Mouse (Mus musculus) heart, postnatal 10 days (tissue): ENCODE measurements around the gene Kirrel. TPM values are rescaled to one million over a fixed set of nuclear protein-coding genes. Genes with fewer than 3 reads are reported as not detected.

ENCODE experiments used
- DNase-seq, 2 experiments: peaks; one replicate each; pipeline ENCODE4 v3.0.0; 2021
- intact Hi-C: fragments of 180-260 bp; cut with DNase I; formaldehyde crosslinking; loops from one replicate; pipeline ENCODE4 v1.15.1; 2025
- total RNA-seq, 2 experiments: library from RNA; stranded (reverse); gene quantifications; 2 replicates each; pipeline ENCODE4 v1.2.3; 2021

The Kirrel gene
- total RNA-seq, 2 experiments from 2014 or later, result 12.8 to 14.8 TPM

- no peak for DNase-seq
- intact Hi-C loops, result loop anchor here (5.0 kb wide), 2 partner anchors 149 to 409 kb away; no protein-coding TSS in a partner anchor
Observed at GRCm38 (mm10) chr3:87093718-87094117, 80.8 kb downstream of the Kirrel start.

- intact Hi-C loops, result loop anchor here (1.0 to 5.0 kb wide), 3 partner anchors 85 to 412 kb away; no protein-coding TSS in a partner anchor
- DNase-seq, result peak; percentile 84 to 86
Observed at GRCm38 (mm10) chr3:87089694-87090565, 84.6 kb downstream of the Kirrel start.

- intact Hi-C loops, result no loop called here
- DNase-seq, result peak; percentile 26 to 37
Observed at GRCm38 (mm10) chr3:87087146-87087545, 87.4 kb downstream of the Kirrel start.

GRCm38 (mm10) chr3:87082235-87082634 is 92.3 kb downstream of the Kirrel start:
- intact Hi-C loops, result loop anchor here (2.0 kb wide), 1 partner anchor 49 kb away; no protein-coding TSS in a partner anchor

GRCm38 (mm10) chr3:87079751-87080150 is 94.8 kb downstream of the Kirrel start:
- no peak for DNase-seq
- intact Hi-C loops, result no loop called here

More at GRCm38 (mm10) chr3:87082235-87082634, 92.3 kb downstream of the Kirrel start:
- peak; percentile 57 to 79 for DNase-seq

- DNase-seq, result no peak
- intact Hi-C loops, result no loop called here
Observed at GRCm38 (mm10) chr3:87079301-87079700, 95.2 kb downstream of the Kirrel start.

GRCm38 (mm10) chr3:87077681-87078080 is 96.9 kb downstream of the Kirrel start:
- intact Hi-C loops, result no loop called here
- no peak for DNase-seq

- no peak for DNase-seq
- intact Hi-C loops, result no loop called here
Observed at GRCm38 (mm10) chr3:87076899-87077298, 97.6 kb downstream of the Kirrel start.

GRCm38 (mm10) chr3:87076161-87076560 is 98.4 kb downstream of the Kirrel start:
- DNase-seq, result no peak
- intact Hi-C loops, result no loop called here

- peak; percentile 14 to 43 for DNase-seq
- intact Hi-C loops, result no loop called here
Observed at GRCm38 (mm10) chr3:87072612-87073515, 101.7 kb downstream of the Kirrel start.

GRCm38 (mm10) chr3:87072191-87072590 is 102.4 kb downstream of the Kirrel start:
- no peak for DNase-seq
- intact Hi-C loops, result no loop called here

- intact Hi-C loops, result no loop called here
- no peak for DNase-seq
Observed at GRCm38 (mm10) chr3:87067396-87067975, 107.1 kb downstream of the Kirrel start.

GRCm38 (mm10) chr3:87053939-87054338 is 120.6 kb downstream of the Kirrel start:
- DNase-seq, result no peak
- intact Hi-C loops, result no loop called here

- intact Hi-C loops, result no loop called here
- no peak for DNase-seq
Observed at GRCm38 (mm10) chr3:87047801-87048200, 126.7 kb downstream of the Kirrel start.

GRCm38 (mm10) chr3:87041733-87042132 is 132.8 kb downstream of the Kirrel start:
- no peak for DNase-seq
- intact Hi-C loops, result no loop called here

GRCm38 (mm10) chr3:87038500-87038899 is 136.0 kb downstream of the Kirrel start:
- intact Hi-C loops, result loop anchor here (10.0 kb wide), 2 partner anchors 266 to 526 kb away; no protein-coding TSS in a partner anchor
- DNase-seq, result no peak

GRCm38 (mm10) chr3:87034061-87034460 is 140.5 kb downstream of the Kirrel start:
- no peak for DNase-seq
- intact Hi-C loops, result loop anchor here (10.0 kb wide), 2 partner anchors 271 to 531 kb away; no protein-coding TSS in a partner anchor

- intact Hi-C loops, result loop anchor here (1.0 to 10.0 kb wide), 5 partner anchors 49 to 531 kb away; no protein-coding TSS in a partner anchor
- peak; percentile 80 to 87 for DNase-seq
Observed at GRCm38 (mm10) chr3:87033357-87033756, 141.2 kb downstream of the Kirrel start.

- intact Hi-C loops, result loop anchor here (10.0 kb wide), 2 partner anchors 274 to 534 kb away; no protein-coding TSS in a partner anchor
Observed at GRCm38 (mm10) chr3:87030855-87031254, 143.7 kb downstream of the Kirrel start.

More at GRCm38 (mm10) chr3:87030855-87031254, 143.7 kb downstream of the Kirrel start:
- peak; percentile 67 to 77 for DNase-seq
